Mouse (Mus musculus): ENCODE measurements around the gene Dhx37. TPM values are rescaled to one million over a fixed set of nuclear protein-coding genes. Genes with fewer than 3 reads are reported as not detected.

The Dhx37 gene
- polyA plus RNA-seq, 1 experiment from 2014 or later, result 12.8 TPM

- H3K9ac ChIP-seq (ENCODE audit: low read depth, low read length), result peak within 1 kb of the TSS; percentile 84
- H3K4me3 ChIP-seq (ENCODE audit: low read depth, low read length), result peak within 1 kb of the TSS; percentile 85
- H3K36me3 ChIP-seq (ENCODE audit: control insufficient read depth, insufficient read depth, low read length), result no peaks in the 10 kb centered on the region
- under 1% methylated on average over 60 of the region's 60 CpGs for WGBS
- H3K4me2 ChIP-seq (ENCODE audit: low read length), result peak within 1 kb of the TSS; percentile 91
- H3K27me3 ChIP-seq (ENCODE audit: control insufficient read depth, insufficient read depth, low read depth, low read length), result no peaks in the 10 kb centered on the region
- H3K4me1 ChIP-seq (ENCODE audit: control insufficient read depth, insufficient read depth, low read length), result peaks cover 30% of the 10 kb centered on the region
- ATAC-seq, result peak; percentile 89
- no peaks in the 10 kb centered on the region for H3K9me3 ChIP-seq (replicated peaks; ENCODE audit: control insufficient read depth, low read length, poor library complexity, severe bottlenecking)
- peak within 1 kb of the TSS; percentile 87 for H3K27ac ChIP-seq (ENCODE audit: low read length)
Observed at GRCm38 (mm10) chr5:125475601-125476285, 41.8 kb upstream of the Dhx37 start, which contains the start of gene Aacs. Aacs (plus strand) TSS chr5:125475814.

GRCm38 (mm10) chr5:125475030-125475429 is 41.1 kb upstream of the Dhx37 start:
- H3K36me3 ChIP-seq (ENCODE audit: control insufficient read depth, insufficient read depth, low read length), result no peaks in the 10 kb centered on the region
- 63% methylated on average over 12 of the region's 12 CpGs for WGBS
- peak overlapping the region; percentile 87 for H3K27ac ChIP-seq (ENCODE audit: low read length)
- H3K4me3 ChIP-seq (ENCODE audit: low read depth, low read length), result peak overlapping the region; percentile 85
- ATAC-seq, result no peak
- peak overlapping the region; percentile 52; the same call in 1 of the 2 replicates for H3K9ac ChIP-seq (ENCODE audit: low read depth, low read length)
- peak overlapping the region; percentile 91 for H3K4me2 ChIP-seq (ENCODE audit: low read length)
- H3K9me3 ChIP-seq (replicated peaks; ENCODE audit: control insufficient read depth, low read length, poor library complexity, severe bottlenecking), result no peaks in the 10 kb centered on the region
- H3K4me1 ChIP-seq (ENCODE audit: control insufficient read depth, insufficient read depth, low read length), result peaks cover 28% of the 10 kb centered on the region
- no peaks in the 10 kb centered on the region for H3K27me3 ChIP-seq (ENCODE audit: control insufficient read depth, insufficient read depth, low read depth, low read length)

DNA sequence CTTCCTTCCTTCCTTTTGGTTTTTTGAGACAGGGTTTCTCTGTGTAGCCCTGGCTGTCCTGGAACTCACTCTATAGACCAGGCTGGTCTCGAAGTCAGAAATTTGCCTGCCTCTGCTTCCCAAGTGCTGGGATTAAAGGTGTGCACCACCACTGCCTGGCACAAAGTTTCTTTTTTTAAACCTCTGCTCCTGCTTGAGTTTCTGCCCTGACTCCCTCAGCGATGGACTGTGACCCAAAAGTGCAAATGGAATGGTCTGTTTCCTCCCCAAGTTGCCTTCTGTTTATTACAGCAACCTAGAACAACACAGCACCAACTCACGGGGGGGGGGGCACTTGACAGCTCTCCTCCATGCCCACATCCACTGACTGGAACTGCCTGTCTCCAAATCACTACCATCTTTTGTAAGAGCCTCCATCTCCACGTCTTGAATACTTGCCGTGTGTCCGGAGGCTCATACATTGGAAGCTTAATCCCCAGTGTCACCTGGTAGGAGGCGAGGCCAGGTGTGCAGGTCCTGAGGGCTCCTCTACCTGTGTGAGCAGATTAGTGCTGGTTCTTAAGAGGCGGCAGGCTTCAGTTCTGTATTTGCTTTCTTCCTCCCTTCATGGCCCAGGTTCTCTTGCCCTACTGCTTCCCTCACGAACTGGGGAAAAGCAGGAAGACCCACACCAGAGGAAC is 39.0 kb upstream of the Dhx37 start:
- ATAC-seq, result no peak
- H3K9me3 ChIP-seq (replicated peaks; ENCODE audit: control insufficient read depth, low read length, poor library complexity, severe bottlenecking), result no peaks in the 10 kb centered on the region
- no peaks in the 10 kb centered on the region for H3K36me3 ChIP-seq (ENCODE audit: control insufficient read depth, insufficient read depth, low read length)
- peaks cover 17% of the 10 kb centered on the region for H3K4me1 ChIP-seq (ENCODE audit: control insufficient read depth, insufficient read depth, low read length)
- H3K27ac ChIP-seq (ENCODE audit: low read length), result no peak overlapping the region
- no peak overlapping the region for H3K4me3 ChIP-seq (ENCODE audit: low read depth, low read length)
- H3K4me2 ChIP-seq (ENCODE audit: low read length), result no peak overlapping the region
- WGBS, result 77% methylated on average over 9 of the region's 9 CpGs
- H3K27me3 ChIP-seq (ENCODE audit: control insufficient read depth, insufficient read depth, low read depth, low read length), result no peaks in the 10 kb centered on the region
- no peak overlapping the region for H3K9ac ChIP-seq (ENCODE audit: low read depth, low read length)

DNA sequence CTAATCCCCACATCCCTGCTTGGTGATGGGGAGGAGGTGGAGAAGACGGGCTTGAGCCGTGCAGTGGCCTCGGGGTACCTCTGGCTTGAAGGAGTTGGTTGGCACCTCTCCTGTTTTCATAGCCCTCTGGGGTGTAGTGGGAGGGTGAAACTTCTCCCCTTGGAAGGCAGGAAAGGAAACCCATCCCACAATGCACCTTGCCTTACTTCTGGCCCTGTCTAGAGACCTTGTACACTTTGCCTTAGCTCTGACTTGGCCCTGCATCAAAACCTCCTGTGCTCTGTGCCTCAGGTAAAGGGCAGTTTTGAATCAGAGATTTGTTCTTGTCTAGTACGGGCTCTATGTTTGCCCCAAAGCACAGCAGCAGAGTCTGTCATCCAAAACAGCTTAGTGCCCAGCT is 36.8 kb upstream of the Dhx37 start:
- H3K27me3 ChIP-seq (ENCODE audit: control insufficient read depth, insufficient read depth, low read depth, low read length), result no peaks in the 10 kb centered on the region
- H3K4me1 ChIP-seq (ENCODE audit: control insufficient read depth, insufficient read depth, low read length), result peaks cover 3% of the 10 kb centered on the region; the same call in 1 of the 2 replicates
- ATAC-seq, result no peak
- no peak overlapping the region for H3K9ac ChIP-seq (ENCODE audit: low read depth, low read length)
- WGBS, result 68% methylated on average over 4 of the region's 4 CpGs
- H3K36me3 ChIP-seq (ENCODE audit: control insufficient read depth, insufficient read depth, low read length), result no peaks in the 10 kb centered on the region
- H3K4me2 ChIP-seq (ENCODE audit: low read length), result no peak overlapping the region
- H3K9me3 ChIP-seq (replicated peaks; ENCODE audit: control insufficient read depth, low read length, poor library complexity, severe bottlenecking), result no peaks in the 10 kb centered on the region
- H3K27ac ChIP-seq (ENCODE audit: low read length), result no peak overlapping the region
- H3K4me3 ChIP-seq (ENCODE audit: low read depth, low read length), result no peak overlapping the region

DNA sequence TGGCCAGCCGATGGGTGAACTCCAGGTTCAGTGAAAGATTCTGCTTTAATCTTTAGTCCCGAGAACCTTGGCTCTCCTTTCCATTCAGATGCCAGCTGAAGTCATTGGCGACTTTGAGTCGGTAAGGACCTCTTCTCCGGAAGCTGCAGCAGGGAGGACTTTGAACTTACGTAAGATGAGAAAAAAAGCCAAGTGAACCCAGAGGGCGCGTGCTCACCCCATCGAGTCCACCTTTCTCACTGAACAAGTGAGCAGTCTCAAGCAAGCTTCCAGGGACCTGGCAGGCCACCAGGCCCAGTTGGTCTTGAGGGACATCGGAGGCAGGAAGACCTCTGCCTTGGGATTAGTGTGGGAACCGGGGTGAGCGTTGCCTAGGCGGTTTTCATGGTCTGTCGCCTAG is 33.3 kb upstream of the Dhx37 start:
- WGBS, result 86% methylated on average over 14 of the region's 14 CpGs
- H3K4me3 ChIP-seq (ENCODE audit: low read depth, low read length), result no peak overlapping the region
- H3K4me2 ChIP-seq (ENCODE audit: low read length), result no peak overlapping the region
- H3K9ac ChIP-seq (ENCODE audit: low read depth, low read length), result no peak overlapping the region
- peaks cover 6% of the 10 kb centered on the region for H3K4me1 ChIP-seq (ENCODE audit: control insufficient read depth, insufficient read depth, low read length)
- H3K9me3 ChIP-seq (replicated peaks; ENCODE audit: control insufficient read depth, low read length, poor library complexity, severe bottlenecking), result no peaks in the 10 kb centered on the region
- ATAC-seq, result no peak
- no peak overlapping the region for H3K27ac ChIP-seq (ENCODE audit: low read length)
- H3K36me3 ChIP-seq (ENCODE audit: control insufficient read depth, insufficient read depth, low read length), result no peaks in the 10 kb centered on the region
- H3K27me3 ChIP-seq (ENCODE audit: control insufficient read depth, insufficient read depth, low read depth, low read length), result no peaks in the 10 kb centered on the region

- Histone ChIP-seq H3K4me2 (ENCODE audit: low read length) (no peak overlapping the region; the same call in 1 of the 2 replicates), H3K4me3 (ENCODE audit: low read depth, low read length) (no peak overlapping the region), H3K9me3 (replicated peaks; ENCODE audit: control insufficient read depth, low read length, poor library complexity, severe bottlenecking) (no peaks in the 10 kb centered on the region), H3K27ac (ENCODE audit: low read length) (peak overlapping the region; percentile 53), H3K4me1 (ENCODE audit: control insufficient read depth, insufficient read depth, low read length) (peaks cover 6% of the 10 kb centered on the region), H3K36me3 (ENCODE audit: control insufficient read depth, insufficient read depth, low read length) (no peaks in the 10 kb centered on the region), H3K9ac (ENCODE audit: low read depth, low read length) (no peak overlapping the region), H3K27me3 (ENCODE audit: control insufficient read depth, insufficient read depth, low read depth, low read length) (no peaks in the 10 kb centered on the region)
- 90% methylated on average over 5 of the region's 5 CpGs for WGBS
- ATAC-seq, result no peak
Observed at GRCm38 (mm10) chr5:125466483-125466882, 32.6 kb upstream of the Dhx37 start.

GRCm38 (mm10) chr5:125465701-125466106 is 31.8 kb upstream of the Dhx37 start:
- Histone ChIP-seq H3K27me3 (ENCODE audit: control insufficient read depth, insufficient read depth, low read depth, low read length) (no peaks in the 10 kb centered on the region), H3K9me3 (replicated peaks; ENCODE audit: control insufficient read depth, low read length, poor library complexity, severe bottlenecking) (no peaks in the 10 kb centered on the region), H3K4me1 (ENCODE audit: control insufficient read depth, insufficient read depth, low read length) (peaks cover 6% of the 10 kb centered on the region), H3K4me2 (ENCODE audit: low read length) (peak overlapping the region; percentile 58), H3K27ac (ENCODE audit: low read length) (peak overlapping the region; percentile 72), H3K36me3 (ENCODE audit: control insufficient read depth, insufficient read depth, low read length) (no peaks in the 10 kb centered on the region), H3K9ac (ENCODE audit: low read depth, low read length) (peak overlapping the region; percentile 22; the same call in 1 of the 2 replicates), H3K4me3 (ENCODE audit: low read depth, low read length) (peak overlapping the region; percentile 34)
- peak; percentile 99 for ATAC-seq
- under 1% methylated on average over 25 of the region's 25 CpGs for WGBS

- H3K27ac ChIP-seq (ENCODE audit: low read length), result peak overlapping the region; percentile 72
- no peaks in the 10 kb centered on the region for H3K27me3 ChIP-seq (ENCODE audit: control insufficient read depth, insufficient read depth, low read depth, low read length)
- peak overlapping the region; percentile 34 for H3K4me3 ChIP-seq (ENCODE audit: low read depth, low read length)
- H3K36me3 ChIP-seq (ENCODE audit: control insufficient read depth, insufficient read depth, low read length), result no peaks in the 10 kb centered on the region
- peaks cover 6% of the 10 kb centered on the region for H3K4me1 ChIP-seq (ENCODE audit: control insufficient read depth, insufficient read depth, low read length)
- ATAC-seq, result peak; percentile 46
- WGBS, result 41% methylated on average over 7 of the region's 7 CpGs
- H3K9me3 ChIP-seq (replicated peaks; ENCODE audit: control insufficient read depth, low read length, poor library complexity, severe bottlenecking), result no peaks in the 10 kb centered on the region
- H3K9ac ChIP-seq (ENCODE audit: low read depth, low read length), result no peak overlapping the region
- H3K4me2 ChIP-seq (ENCODE audit: low read length), result peak overlapping the region; percentile 58
Observed at GRCm38 (mm10) chr5:125465192-125465591, 31.3 kb upstream of the Dhx37 start.

DNA sequence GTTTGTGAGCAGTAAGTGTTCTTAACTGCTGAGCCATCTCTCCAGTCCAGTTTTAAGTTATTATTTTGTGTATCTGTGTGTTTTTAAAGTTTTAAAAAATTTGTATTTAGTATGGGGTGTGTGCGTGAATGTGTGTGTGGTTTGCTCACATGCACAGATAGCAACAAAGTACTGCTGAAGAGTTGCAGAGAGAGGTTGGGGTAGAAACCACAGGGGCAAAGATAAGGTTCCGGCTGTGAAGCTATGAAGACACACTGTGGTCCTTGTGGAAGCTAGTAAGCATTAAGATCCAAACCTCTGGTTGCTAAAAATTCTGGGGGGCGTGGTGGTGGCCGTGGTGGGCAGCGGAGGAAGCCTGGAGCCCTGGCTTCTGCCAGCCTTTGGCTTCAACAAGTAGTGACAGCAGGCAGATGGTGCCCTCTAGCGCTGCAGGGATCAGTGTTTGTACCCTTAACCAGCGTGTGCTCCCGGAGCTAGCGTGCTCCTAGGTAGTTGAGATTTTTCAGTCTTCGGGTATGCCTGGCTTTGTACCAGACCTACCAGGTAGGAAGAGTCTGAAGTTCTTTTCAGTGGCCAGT is 28.0 kb upstream of the Dhx37 start:
- Histone ChIP-seq H3K9ac (ENCODE audit: low read depth, low read length) (no peak overlapping the region), H3K4me3 (ENCODE audit: low read depth, low read length) (no peak overlapping the region), H3K27me3 (ENCODE audit: control insufficient read depth, insufficient read depth, low read depth, low read length) (no peaks in the 10 kb centered on the region), H3K4me1 (ENCODE audit: control insufficient read depth, insufficient read depth, low read length) (peaks cover 6% of the 10 kb centered on the region), H3K9me3 (replicated peaks; ENCODE audit: control insufficient read depth, low read length, poor library complexity, severe bottlenecking) (no peaks in the 10 kb centered on the region), H3K27ac (ENCODE audit: low read length) (no peak overlapping the region), H3K4me2 (ENCODE audit: low read length) (no peak overlapping the region), H3K36me3 (ENCODE audit: control insufficient read depth, insufficient read depth, low read length) (no peaks in the 10 kb centered on the region)
- no peak for ATAC-seq
- 54% methylated on average over 10 of the region's 10 CpGs for WGBS
